Mouse (Mus musculus) intestine, postnatal 0 days (tissue): ENCODE data around the gene Rnf149. TPM values are rescaled to one million over a fixed set of nuclear protein-coding genes. Genes with fewer than 3 reads are reported as not detected.

Source experiments
- ATAC-seq: fragments of 200-750 bp; cut with Nextera tagmentation; 2 replicates; pipeline ENCODE4 v1.8.0; 2017; ENCODE audit warnings: mild to moderate bottlenecking, moderate TSS enrichment, moderate library complexity
- H3K27ac ChIP-seq: fragments of 300-500 bp; sonication (generic); 2 replicates; pipeline ENCODE4 v1.5.1; 2014; ENCODE audit warnings: mild to moderate bottlenecking, low read depth, low read length, moderate library complexity
- H3K27me3 ChIP-seq: fragments of 300-500 bp; sonication (generic); replicated peaks from 2 replicates; pipeline ENCODE4 v1.6.1; 2014; ENCODE audit warnings: low read length, mixed read lengths; ENCODE audit not compliant: control insufficient read depth, insufficient read depth
- H3K36me3 ChIP-seq: fragments of 300-500 bp; sonication (generic); 2 replicates; pipeline ENCODE4 v1.6.1; 2014; ENCODE audit warnings: mild to moderate bottlenecking, moderate library complexity; ENCODE audit not compliant: control insufficient read depth, insufficient read depth
- H3K4me1 ChIP-seq: fragments of 300-500 bp; sonication (generic); replicated peaks from 2 replicates; pipeline ENCODE4 v1.6.1; 2014; ENCODE audit warnings: antibody characterized with exemption, low read length, mixed read lengths; ENCODE audit not compliant: control insufficient read depth, insufficient read depth
- H3K4me2 ChIP-seq: fragments of 300-500 bp; sonication (generic); replicated peaks from 2 replicates; pipeline ENCODE4 v1.6.1; 2014; ENCODE audit warnings: low read depth, mild to moderate bottlenecking, moderate library complexity
- H3K4me3 ChIP-seq: fragments of 300-500 bp; sonication (generic); 2 replicates; pipeline ENCODE4 v1.5.1; 2014; ENCODE audit warnings: low read depth, low read length
- H3K9ac ChIP-seq: fragments of 300-500 bp; sonication (generic); 2 replicates; pipeline ENCODE4 v1.6.1; 2014; ENCODE audit warnings: mild to moderate bottlenecking, low read depth, low read length
- H3K9me3 ChIP-seq: fragments of 300-500 bp; sonication (generic); 2 replicates; pipeline ENCODE4 v1.6.1; 2016; ENCODE audit warnings: mixed run types; ENCODE audit not compliant: control insufficient read depth
- CTCF ChIP-seq: sonication (generic); IDR thresholded peaks from 2 replicates; pipeline ENCODE4 v1.5.1; 2016; ENCODE audit warnings: low read depth, mild to moderate bottlenecking, control low read depth, antibody characterized with exemption, moderate library complexity
- WGBS: fragments of 180-500 bp; shearing (Covaris S2); extraction: QIAGEN DNeasy Blood & Tissue Kit; methylation state at CpG from one replicate; pipeline ENCODE4 v1.1.7; 2014; 5-methylcytosine and 5-hydroxymethylcytosine counted together
- polyA plus RNA-seq: library from polyadenylated mRNA; unstranded; fragments of >200 nt; fragmentation: Nextera tagmentation; extraction: Ambion mirVana; gene quantifications from 2 replicates; pipeline ENCODE4 v1.2.1, GENCODE M21; 2015

The Rnf149 gene
- polyA plus RNA-seq, 1 experiment from 2014 or later = 16.9 TPM

DNA sequence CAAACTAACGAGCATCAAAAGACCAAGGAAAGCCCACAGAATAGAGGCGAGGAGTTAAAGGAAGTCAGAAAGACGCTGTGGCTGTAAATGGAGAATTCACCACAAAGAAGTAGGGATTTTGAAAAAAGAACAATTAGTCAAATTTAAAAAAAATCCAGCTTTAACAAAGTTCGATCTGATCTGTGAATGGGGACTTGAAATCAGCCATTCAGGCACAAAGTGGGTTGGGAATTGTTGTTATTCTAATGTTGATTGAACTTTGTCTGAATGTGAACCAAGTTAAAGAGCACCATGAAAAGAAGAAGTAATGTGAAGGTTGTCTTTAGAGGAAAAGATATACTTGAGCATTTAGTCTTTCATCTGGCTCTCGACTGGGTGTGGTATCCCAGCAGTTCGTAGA lies 48.9 kb downstream of the Rnf149 start:
- no peak for ATAC-seq
- no peak overlapping the region for H3K4me2 ChIP-seq
- WGBS = 81% methylated on average over 6 of the region's 6 CpGs
- H3K4me3 ChIP-seq = no peak overlapping the region
- H3K27ac ChIP-seq = no peak overlapping the region
- no peak for TF ChIP-seq CTCF
- H3K27me3 ChIP-seq = no peaks in the 10 kb centered on the region
- no peaks in the 10 kb centered on the region for H3K36me3 ChIP-seq
- H3K4me1 ChIP-seq = no peaks in the 10 kb centered on the region; the same call in 1 of the 2 replicates
- H3K9ac ChIP-seq = no peak overlapping the region
- H3K9me3 ChIP-seq = no peaks in the 10 kb centered on the region

DNA sequence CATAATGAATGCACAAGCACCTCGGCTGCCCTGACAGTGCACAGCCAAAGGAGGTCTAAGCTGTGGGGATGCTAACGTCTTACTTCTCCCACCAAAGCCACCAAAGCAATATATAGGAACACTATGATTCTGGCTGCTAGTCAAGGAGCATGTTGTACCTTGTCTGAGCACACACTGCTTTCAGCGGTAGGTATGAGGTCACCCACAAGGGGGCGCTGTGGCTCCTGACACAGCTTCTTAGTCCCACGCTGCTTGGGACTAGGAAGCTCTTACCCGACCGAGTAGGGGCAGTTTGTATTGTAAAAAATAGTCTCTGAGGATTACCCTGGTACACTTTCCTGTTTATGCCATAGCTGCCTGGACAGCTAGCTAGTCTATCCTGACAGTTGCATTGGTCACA lies 49.8 kb downstream of the Rnf149 start:
- no peak for ATAC-seq
- H3K9ac ChIP-seq = no peak overlapping the region
- no peak overlapping the region for H3K4me2 ChIP-seq
- peak; percentile 93 for TF ChIP-seq CTCF
- no peaks in the 10 kb centered on the region for H3K36me3 ChIP-seq
- H3K9me3 ChIP-seq = no peaks in the 10 kb centered on the region
- H3K27ac ChIP-seq = no peak overlapping the region
- no peaks in the 10 kb centered on the region; the same call in 1 of the 2 replicates for H3K4me1 ChIP-seq
- H3K27me3 ChIP-seq = no peaks in the 10 kb centered on the region
- WGBS = 11% methylated on average over 7 of the region's 7 CpGs
- H3K4me3 ChIP-seq = no peak overlapping the region

DNA sequence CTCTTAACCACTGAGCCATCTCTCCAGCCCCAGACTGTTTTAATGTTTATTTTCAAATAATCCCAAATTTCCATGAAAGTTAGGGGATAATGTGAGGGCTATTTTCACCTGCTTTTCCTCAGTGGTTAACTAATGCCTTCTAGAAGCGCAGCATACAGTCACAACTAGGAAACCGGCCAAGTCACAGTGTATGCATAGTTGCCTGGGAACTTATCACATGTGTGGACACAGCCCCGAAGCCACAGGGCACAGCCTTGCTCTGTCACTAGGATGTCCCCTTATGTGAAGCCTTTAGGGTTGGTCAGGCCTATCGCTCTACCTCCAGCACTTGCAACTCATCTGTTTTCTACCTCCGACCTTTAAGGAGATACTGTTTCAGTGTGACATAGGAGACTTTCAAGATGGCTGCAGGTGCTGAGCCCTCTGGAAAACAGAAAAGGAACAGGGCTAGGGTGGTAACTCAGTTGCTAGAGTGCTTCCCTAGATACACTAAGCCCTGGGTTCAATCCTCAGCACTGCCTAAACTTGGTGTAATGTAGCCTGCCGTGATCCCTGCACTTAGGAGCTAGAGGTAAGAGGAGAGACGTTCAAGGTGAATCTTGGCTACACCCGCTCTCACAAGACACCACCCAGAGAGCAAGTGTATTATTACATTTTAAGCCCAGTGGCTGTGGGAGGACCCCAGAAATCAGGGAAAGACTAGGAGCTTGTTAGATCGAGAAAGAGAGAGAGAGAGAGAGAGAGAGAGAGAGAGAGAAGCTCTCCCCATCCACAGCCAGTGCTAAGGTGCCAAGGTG lies 50.6 kb downstream of the Rnf149 start:
- 81% methylated on average over 9 of the region's 9 CpGs for WGBS
- ATAC-seq = no peak
- no peaks in the 10 kb centered on the region for H3K9me3 ChIP-seq
- H3K4me3 ChIP-seq = no peak overlapping the region
- H3K9ac ChIP-seq = no peak overlapping the region
- no peak for TF ChIP-seq CTCF
- no peaks in the 10 kb centered on the region for H3K36me3 ChIP-seq
- no peak overlapping the region for H3K27ac ChIP-seq
- H3K4me2 ChIP-seq = no peak overlapping the region
- H3K27me3 ChIP-seq = no peaks in the 10 kb centered on the region
- H3K4me1 ChIP-seq = no peaks in the 10 kb centered on the region; the same call in 1 of the 2 replicates

DNA sequence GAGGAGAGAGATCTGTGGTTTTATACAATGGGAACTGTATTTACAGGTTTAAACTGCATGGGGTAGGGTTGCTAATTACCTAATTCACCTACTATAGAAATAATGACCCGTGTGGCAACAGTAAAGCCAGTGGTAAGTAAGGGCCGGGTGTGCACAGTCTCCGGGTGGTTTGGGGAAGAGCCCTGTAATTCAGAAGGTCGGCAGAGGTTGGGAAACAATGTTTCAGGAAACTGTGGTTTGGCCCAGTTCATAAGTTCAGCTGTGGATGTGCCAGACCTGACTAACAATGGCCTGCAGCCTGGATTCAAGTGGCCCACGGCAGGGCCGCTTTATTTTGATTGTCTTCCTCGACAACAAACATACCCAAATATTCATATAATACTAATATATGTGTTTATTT lies 51.4 kb downstream of the Rnf149 start:
- H3K27me3 ChIP-seq = no peaks in the 10 kb centered on the region
- no peak overlapping the region for H3K4me3 ChIP-seq
- no peak overlapping the region for H3K9ac ChIP-seq
- WGBS = 67% methylated on average over 7 of the region's 7 CpGs
- H3K4me1 ChIP-seq = no peaks in the 10 kb centered on the region; the same call in 1 of the 2 replicates
- H3K36me3 ChIP-seq = no peaks in the 10 kb centered on the region
- H3K27ac ChIP-seq = no peak overlapping the region
- no peak for ATAC-seq
- no peak for TF ChIP-seq CTCF
- no peak overlapping the region for H3K4me2 ChIP-seq
- no peaks in the 10 kb centered on the region for H3K9me3 ChIP-seq

DNA sequence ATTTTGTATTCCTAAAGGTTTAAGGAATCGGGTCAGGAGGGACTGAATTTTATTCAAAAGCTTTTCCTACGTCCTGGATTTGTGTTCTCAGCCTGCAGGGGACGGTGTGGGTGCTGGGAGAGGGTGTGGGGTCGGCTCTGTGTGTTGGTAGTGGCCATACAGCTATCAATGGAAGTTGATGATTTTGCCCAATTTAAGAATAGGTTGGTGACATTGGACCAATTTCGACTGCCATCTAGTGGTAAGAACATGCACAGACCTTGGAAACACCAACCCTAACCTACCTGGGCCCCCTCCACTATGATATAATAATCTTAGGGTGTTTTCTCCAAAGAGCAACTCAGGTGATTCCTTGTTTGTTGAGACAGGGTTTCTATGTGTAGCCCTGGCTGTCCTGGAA lies 54.7 kb downstream of the Rnf149 start:
- no peaks in the 10 kb centered on the region for H3K36me3 ChIP-seq
- no peaks in the 10 kb centered on the region for H3K27me3 ChIP-seq
- 26% methylated on average over 5 of the region's 5 CpGs for WGBS
- no peaks in the 10 kb centered on the region for H3K4me1 ChIP-seq
- peak; percentile 85 for TF ChIP-seq CTCF
- H3K4me2 ChIP-seq = no peak overlapping the region
- H3K9me3 ChIP-seq = no peaks in the 10 kb centered on the region
- H3K4me3 ChIP-seq = no peak overlapping the region
- H3K27ac ChIP-seq = no peak overlapping the region
- no peak overlapping the region for H3K9ac ChIP-seq
- ATAC-seq = no peak

DNA sequence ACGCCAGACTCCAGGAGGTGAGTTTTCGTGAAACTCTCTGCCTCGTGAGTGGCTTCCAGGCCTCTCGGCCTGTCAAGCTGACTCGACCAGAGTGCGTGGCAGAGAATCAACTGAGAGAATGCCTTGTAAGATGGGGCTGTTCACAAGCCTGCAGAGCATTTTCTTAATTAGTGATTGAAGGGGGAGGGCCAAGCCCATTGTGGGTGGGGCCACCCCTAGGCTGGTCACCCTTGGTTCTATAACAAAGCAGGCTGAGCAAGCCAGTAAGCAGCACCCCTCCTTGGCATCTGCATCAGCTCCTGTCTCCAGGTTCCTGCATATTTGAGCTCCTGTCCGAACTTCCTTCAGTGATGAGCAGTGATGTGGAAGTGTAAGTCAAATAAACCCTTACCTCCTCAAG lies 55.9 kb downstream of the Rnf149 start:
- Histone ChIP-seq H3K4me1 (no peaks in the 10 kb centered on the region), H3K4me2 (no peak overlapping the region), H3K36me3 (no peaks in the 10 kb centered on the region), H3K4me3 (no peak overlapping the region), H3K27me3 (no peaks in the 10 kb centered on the region), H3K27ac (no peak overlapping the region), H3K9me3 (no peaks in the 10 kb centered on the region), H3K9ac (no peak overlapping the region)
- 90% methylated on average over 7 of the region's 7 CpGs for WGBS
- no peak for TF ChIP-seq CTCF
- no peak for ATAC-seq
